Mouse (Mus musculus): ENCODE results near the gene Pigg.
"Not testable (repeated sequence)": the region's sequence is repeated elsewhere in the genome, so short reads cannot be mapped to it uniquely, and the experiment has no call there.

Gene Pigg

DNA sequence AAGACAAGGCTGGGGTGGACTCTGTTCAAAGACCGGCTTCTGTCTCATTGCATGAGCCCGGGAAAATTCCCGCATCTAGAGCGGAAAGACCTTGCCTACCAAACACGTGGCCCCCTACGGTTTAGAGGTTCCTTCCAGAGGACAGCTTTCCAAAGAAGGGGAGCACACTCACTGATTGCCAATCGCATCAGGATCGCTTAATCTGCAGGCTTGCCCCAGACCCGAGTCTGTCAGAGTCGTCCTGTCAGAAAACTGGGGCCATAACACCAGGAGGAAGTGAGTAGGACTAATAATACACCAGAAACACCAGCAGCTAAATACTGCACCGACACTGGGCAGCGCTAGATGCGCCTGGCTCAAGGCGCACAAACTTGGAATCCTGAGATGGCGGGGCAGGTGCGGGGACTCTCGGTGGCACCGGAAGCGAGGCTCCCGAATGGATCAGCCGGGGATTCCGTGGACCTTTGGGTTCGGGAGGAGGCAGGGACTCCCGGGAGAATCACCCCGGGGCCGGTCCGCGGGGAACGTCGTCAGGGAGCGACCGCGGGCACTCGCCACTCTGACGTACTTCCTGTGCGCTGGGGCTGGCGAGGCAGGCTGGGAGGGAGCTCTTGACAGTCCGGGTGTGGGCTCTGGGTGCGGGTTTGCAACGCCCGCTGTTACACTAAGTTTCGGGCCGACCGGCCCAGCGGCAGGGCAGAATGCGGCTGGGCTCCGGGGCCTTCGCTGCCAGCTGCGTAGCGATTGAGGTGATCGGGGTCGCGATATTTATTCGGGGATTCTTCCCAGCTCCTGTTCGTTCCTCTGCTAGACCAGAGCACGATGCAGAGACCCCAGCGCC lies at the start of gene Pigg:
Gene Pigg, plus strand, starts transcription at position 386 of the 841 bp plus-strand sequence.
- DNase-seq: peak; percentile 94

DNA sequence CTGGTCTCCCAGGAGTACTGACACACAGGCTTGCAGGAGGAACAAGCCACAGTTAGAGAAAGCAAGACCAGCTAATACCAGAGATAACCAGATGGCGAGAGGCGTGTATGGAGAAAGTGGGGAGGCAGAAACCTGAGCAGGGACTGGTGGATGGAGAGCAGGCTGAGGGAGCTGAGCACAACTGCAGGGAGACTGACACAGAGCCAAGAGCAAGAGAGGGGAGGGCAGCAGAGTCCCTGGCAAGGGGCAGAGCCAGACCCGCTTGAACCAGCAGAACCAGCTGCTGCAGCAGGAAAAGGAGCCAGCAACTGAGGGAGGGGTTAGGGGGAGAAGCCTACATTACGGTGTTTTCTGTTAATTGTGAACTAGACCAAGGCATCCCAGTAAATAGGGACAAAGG lies 49.7 kb upstream of the Pigg start:
- DNase-seq: peak; percentile 22

DNA sequence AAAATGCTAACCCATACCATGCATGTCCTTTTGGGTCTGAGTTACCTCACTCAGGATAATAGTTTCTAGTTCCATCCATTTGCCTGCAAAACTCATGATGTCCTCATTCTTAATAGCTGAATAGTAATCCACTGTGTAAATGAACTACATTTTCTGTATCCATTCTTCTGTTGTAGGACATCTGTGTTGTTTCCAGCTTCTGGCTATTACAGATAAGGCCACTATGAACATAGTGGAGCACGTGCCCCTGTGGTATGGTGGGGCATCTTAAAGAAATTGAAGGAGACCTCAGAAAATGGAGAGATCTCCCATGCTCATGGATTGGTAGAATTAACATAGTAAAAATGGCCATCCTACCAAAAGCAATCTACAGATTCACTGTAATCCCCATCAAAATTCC lies 48.6 kb upstream of the Pigg start:
- not testable (repeated sequence) for DNase-seq

DNA sequence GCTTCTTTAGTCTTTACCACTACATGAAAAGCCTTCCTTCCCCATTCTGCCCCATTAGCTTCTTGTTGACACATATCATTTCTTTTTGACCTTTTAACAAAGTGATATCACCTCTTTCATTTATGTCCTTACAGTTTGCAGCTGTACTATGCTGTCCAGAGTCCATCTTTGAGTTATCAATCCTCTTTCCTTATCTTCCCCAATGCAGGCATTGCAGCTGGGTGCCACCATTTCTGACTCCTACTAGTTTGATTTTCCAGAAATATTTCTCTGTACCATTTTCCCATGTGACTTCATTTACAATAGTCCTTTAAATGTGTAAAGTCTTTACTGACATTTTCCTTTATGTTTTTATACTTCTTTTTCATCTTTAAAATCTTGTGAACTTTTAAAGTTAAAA lies 45.4 kb upstream of the Pigg start:
- DNase-seq: no peak

DNA sequence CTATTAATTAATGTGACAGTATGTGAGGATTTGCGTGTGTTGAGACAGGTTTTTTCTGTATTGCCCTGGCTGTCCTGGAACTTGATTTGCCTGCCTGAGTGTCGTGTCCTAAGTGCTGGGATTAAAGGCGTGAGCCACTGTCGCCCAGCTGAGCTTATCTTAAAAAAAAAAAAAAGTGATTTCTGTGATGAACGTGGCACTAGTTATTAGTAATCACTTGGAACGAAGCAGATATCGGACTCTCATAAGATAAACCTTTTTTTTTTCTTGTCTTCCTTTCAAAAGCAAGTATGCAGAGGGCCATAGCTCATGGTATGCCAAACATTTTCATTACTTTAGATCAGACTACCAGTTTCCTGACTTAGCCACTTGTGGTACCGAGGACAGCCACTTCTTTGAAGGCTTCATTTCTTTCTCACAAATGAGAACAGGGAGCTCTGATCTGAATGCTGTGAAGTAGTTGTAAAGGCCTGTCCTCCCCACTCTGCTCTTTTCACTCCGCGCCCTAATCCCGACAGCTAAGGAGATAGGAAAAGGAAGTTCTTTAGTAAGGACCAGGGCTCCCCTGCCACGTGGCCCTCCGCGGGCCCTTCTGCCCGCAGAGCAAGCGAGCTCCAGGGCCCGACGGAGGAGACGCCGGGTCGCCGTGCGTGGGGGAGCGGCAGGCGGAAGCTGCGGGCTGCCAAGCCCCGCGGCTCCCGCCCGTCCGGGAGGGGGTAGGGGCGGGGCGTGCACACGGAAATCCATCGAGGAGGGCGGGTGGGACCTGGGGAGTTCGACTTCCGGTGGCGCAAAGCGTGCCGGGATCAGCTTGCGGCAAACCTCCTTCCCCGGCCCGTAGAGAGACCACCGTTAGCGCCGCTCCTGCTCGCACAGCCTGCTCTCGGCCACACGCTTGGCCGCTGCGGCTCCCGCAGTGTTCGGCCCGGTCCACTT lies 44.0 kb upstream of the Pigg start, which contains the start of gene Dr1:
Gene Dr1, plus strand, starts transcription at position 771 of the 936 bp plus-strand sequence.
- DNase-seq: peak; percentile 92

DNA sequence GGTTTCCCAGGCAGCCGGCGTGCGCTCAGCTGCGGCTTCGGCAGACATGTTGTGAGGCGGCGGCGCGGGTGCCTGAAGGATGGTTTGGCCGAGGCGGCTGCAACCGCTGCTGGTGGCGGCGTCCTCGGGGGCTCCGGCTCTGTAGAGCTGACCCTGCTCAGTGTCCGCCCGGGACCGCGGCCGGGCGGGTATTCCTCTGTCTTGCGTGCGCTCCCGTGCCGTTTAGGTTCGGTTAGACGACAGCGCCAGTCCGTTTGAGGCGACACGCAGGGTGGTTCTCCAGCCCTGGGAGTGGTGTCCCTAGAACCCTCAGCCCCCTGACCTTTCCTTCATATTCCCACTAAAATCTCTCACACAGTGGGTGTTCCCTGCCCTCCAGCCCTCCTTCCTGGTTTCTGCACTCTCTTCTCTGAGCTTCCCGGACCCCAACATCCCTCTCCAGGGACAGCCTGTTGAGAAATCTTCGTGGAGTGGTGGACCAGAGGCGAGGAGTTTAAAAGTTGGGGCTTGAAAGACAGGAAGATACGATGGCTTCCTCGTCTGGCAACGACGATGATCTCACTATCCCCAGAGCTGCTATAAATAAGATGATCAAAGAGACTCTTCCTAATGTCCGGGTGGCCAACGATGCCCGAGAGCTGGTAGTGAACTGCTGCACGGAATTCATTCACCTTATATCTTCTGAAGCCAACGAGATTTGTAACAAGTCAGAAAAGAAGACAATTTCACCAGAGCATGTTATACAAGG lies 43.2 kb upstream of the Pigg start:
- no peak for DNase-seq

DNA sequence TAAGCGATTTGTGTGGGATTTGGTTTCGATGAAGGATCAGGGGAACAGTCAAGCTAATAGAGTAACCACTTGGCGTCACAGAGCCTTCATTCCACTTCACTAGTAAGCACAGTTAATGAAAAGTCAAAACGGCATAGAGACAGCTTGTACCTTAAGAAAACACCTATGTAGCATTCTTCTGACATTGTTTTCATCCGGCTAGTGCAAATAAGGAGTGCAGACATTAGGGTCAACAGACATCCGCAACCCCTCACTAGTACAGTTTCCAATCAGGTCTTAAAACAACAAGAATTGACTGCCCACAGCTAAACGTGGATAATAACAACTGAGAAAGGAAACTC lies 42.6 kb upstream of the Pigg start:
- DNase-seq: no peak

DNA sequence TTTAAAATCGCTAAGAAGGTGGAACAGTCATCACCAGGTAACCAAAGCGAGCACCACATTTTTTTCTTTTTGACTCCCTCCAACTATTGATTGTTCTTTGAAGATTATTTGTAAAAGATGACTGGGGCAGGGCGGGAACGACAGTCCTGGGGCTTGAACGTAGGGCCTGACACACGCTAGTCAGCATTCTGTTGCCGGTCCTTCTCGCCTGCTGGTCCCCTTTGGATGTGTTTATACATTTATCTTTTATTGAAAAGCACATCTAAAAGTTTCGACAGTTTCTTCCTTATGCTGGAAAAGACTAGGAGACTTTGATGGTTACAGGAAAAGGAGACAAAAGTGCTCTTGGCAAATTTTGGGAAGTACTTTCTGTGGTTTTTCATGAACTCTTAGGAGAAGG lies 42.0 kb upstream of the Pigg start:
- DNase-seq: no peak

DNA sequence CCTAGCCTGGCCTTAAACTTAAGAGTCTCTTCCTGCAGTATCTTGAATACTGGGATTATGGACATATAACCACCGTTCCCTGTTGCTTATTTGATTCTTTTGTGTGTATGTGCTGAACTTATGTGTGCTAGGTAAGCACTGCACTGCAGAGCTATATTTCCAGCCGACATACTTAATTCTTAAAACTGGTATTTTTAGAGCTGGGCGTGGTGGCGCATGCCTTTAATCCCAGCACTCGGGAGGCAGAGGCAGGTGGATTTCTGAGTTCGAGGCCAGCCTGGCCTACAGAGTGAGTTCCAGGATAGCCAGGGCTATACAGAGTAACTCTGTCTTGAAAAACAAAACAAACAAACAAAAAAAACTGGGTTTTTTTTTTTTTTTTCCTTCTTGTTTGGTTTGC lies 41.1 kb upstream of the Pigg start:
- DNase-seq: not testable (repeated sequence)

DNA sequence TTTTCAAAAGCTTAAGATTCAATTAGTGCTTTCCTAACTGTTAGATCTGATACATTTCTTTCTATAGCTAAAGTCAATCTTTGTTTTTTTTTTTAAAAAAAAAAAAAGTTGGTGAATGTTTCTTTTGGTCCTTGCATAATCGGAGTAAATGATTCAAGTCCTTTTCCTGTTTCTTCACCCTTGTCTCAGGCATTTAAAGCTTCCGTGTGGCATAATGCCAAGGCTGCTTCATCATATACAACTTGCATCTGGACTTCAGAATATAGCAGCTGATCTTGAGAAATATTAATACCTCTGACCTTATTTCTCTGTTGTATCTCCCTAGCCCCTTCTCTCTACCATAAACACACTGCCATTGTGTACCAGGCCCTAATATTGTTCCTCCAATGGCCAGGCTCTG lies 25.5 kb upstream of the Pigg start:
- DNase-seq: no peak

DNA sequence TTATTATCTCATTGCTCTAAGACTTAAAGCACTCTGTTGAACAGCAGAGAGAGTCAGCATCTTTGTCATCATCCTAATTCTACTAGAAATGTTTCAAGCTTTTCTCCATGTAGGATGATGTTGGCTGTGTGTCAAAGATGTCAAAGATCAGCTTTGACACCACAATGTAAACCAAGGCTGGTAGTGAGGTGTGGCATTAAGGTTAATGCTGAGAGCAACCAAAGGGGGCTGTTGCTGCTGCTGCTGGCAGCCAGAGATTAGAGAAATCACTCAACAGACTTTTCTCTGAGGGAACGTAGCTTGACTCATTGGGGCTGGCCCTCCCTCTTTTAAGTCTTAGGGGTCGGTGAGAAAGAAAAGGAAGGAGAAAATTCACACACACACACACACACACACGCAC lies 10.8 kb upstream of the Pigg start:
- no peak for DNase-seq

DNA sequence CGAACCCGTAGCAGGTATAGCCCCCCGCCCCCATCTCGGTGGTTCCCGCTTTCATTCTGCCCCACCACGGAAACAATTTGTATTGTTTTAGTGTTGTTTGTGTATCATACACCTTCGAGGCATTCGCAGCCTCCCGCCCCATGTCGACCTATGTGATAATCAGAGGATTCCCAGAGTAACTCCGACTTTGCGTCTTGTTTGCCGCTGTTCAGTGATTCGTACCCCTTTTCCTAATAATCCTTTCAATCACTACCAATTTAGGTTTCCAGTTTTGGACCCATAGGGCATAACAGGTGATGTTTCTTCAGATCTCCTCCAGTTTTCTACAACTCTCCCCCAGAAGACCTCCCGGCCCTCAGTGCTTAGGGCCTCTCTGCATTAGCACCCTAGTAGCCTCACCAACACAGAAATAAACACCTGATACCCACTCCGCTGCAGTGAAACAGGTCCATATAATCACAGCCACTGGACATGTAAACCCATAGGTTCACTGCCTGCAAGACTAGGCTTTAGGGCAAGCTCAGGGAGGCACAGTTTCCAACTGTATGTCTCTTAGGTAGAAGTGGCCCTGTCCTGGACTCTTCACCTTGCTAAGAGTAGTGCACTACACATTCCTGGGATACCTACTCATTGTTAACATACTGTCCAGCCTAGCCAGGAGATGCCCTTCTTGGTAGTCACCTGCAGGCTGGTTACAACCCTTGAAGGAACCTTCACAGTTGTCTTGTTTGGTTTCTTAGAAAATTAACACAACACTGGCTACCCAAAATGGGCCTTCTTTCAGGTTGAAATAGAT lies 854 bp downstream of the Pigg start:
- DNase-seq: no peak

DNA sequence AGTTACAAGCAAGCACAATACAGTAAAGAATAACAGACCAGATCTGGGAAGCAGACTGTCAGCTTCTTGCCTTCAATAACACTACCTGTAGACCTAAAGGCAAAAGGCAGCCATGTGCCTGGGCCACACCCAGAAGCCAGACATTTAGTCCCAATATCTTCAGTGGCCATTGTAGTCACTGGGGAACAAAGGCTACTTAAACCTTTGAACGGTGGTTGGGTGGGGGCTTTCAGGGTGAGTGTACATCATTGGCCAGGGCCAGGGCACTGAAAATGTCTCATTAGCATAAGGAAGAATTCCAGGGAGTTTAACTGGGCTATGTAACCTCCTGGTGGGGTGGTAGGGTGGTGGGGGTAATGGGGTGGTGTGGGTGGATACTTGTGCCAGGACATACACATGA lies 18.6 kb downstream of the Pigg start:
- DNase-seq: no peak

DNA sequence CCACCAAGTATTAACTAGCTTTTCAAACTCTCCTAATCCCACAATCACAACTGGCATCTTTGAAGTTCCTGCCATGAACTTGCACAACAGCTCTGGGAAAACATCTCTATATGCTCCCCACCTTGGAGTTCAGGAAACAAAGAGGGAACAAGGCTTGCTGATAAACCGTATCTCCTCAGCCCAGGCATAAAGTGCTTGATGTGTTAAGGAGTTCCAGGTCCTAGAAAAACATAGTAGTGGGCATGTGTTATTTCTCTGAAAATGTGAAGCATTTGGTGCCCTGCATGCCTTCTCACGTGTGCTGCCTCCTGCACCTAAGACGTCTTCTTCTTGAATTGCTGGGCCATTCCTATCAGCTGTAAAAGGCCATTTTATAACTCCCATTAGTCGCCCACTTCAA lies 25.0 kb downstream of the Pigg start:
- DNase-seq: no peak

DNA sequence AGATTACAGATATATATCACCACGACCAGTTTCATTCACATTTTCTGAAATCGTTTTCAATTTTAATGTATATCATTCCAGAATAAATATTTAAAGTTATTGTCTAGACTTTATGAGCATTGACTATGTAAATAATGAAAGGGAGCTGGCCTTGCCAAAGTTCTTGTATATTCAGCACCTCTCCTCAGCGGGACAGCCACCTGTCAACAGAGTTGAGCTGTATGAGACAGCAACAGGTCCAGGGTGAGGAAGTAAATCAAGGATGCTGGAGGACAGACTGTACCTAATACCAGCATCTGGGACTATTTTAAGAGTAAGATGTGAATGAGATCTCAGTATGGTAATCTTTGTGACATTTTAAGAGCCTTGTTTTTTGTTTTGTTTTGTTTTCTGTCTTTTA lies 25.6 kb downstream of the Pigg start:
- no peak for DNase-seq

DNA sequence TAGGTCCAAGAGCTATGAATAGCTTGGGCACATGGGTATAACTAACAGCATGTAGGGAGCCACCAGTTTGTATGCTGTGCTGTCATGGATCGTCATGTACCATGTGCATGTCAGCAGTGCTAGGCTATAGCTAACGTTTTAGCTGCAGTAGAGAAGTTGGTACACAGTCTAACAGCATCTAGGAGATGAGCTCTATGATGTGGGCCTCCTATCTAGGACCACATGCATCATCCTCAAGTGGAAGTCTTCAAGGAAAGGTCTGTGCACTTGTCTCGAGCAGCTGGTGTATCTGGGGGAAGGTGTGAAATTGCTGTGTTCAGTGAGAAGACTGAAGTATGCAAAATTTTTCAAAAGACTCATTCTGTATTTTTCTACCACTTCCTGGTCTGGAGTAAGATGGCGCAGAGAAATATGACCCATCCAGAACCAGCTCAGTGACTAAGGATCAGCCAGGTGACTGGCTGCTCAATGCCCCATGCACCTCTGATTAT lies 31.3 kb downstream of the Pigg start:
- no peak for DNase-seq

DNA sequence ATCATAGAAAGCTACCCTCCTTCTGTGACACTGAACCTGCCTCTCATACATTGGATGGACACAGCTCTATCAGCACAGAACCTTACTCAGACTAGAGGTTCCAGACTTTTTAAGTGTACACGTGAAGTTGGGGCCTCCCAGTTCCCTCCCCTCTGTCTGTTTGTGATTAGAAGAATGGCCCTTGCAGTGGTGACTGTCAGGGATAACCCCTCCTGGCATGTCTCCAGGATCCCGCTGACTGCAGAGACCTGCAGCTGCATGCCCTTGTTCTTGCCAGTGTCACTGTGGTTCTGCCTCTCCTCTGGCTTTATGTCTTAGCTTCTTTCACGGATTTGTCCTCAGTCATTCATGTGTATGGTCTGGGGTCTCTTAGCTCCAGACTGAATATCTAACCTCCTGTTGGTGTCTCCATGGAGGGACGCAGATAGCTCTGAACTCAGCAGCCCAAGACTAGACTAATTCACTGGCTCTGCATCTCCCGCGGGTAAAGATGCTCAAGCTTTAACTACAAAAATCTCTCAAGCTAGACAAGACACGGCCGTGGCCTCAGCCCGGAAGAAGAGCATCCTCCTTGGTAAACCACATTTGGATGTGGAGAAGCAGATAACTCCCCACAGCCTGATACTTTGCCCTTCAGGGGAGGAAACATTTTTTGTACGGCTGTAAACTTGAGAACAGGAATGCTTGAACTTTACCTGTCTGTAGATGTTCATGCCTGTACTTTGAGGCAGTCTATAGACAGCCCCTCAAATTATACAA lies 33.1 kb downstream of the Pigg start:
- DNase-seq: no peak

DNA sequence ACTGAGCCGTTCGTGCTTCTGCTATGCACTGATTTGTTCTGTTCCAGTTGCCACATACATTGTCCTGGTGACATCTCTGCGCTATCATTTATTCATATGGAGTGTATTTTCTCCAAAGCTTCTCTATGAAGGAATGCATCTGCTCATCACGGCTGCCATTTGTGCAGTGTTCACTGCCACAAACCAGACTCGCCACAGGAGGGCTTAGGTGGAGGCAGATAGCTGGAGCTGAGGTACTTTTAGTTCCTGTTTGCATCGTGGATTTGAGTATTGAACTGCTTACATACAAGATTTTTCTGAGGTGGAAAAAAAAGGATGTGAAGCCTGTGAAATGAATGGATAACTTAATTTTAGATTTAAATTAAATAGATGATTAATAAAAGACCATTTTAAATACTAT lies 35.4 kb downstream of the Pigg start:
- no peak for DNase-seq

DNA sequence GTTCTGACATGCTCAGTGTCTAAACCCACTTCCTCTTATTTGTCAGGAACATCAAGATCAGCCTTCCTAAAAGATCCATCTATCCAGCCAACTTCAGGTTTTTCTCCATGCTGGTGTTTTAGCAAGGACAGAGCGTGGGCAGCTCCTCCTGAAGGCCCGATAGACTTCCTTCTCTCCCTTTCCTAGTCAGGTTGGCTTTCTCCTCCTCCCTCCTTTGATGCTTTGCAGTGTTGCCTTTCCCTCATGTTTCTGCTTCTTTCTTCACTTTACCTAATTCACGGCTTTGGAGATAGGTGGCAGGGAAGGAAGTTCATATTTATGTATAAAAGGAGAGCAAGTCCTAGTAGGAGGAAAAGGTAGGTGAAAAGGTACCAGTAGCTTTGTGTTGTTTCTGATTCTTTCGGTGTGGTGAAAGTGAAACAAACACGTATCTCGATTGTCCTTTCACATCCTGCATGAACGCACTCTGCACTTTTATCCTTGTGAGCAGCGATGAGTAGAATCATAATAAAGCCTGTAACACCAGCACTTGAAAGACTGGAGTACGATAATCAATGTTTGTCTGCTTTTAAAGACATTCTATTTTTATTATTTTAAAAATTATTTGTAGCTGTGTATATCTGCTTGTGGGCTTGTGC lies 37.2 kb downstream of the Pigg start:
- DNase-seq: no peak

DNA sequence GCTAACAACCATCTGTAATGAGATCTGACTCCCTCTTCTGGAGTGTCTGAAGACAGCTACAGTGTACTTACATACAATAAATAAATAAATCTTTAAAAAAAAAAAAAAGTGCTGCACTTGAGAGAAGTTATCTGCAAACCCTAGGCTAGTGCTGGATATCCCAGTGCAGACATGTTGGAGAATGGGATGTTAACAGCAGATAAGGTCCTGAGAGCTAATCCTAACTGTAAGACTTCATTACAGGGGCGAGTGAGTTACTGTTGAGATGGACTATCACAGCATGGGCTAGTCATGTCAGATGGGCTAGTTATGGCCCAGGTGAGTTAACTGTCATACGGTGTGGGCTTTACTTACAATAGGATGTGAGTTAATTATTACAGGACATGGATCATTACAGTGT lies 41.6 kb downstream of the Pigg start:
- DNase-seq: no peak

DNA sequence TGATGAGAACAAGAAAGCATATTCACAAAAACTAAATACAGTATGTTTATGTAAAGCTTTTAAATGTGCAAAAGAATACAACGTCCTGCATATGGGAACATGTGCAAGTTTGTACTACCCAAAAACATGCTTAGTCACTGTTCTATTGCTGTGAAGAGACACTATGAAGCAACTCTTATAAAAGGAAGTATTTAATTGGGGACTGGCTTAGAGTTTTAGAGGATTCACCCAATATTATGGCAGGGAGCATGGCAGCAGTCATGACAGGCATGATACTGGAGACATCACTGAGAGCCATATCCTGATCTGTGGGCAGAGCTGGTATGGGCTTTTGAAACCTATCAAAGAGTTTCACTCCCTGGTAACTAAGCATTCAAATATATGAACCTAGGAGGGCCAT lies 45.5 kb downstream of the Pigg start:
- DNase-seq: no peak

Data from lung, postnatal 10 days (tissue).